Mouse (Mus musculus): Measurements from ENCODE around the gene Ankrd13b. TPM values are rescaled to one million over a fixed set of nuclear protein-coding genes. Genes with fewer than 3 reads are reported as not detected.
"Not testable (repeated sequence)": the region's sequence is repeated elsewhere in the genome, so short reads cannot be mapped to it uniquely, and the experiment has no call there.

The Ankrd13b gene
- 31.5 and 41.3 TPM in 2 replicates for polyA plus RNA-seq (2015; fragmentation: Nextera tagmentation; extraction: Ambion mirVana)

DNA sequence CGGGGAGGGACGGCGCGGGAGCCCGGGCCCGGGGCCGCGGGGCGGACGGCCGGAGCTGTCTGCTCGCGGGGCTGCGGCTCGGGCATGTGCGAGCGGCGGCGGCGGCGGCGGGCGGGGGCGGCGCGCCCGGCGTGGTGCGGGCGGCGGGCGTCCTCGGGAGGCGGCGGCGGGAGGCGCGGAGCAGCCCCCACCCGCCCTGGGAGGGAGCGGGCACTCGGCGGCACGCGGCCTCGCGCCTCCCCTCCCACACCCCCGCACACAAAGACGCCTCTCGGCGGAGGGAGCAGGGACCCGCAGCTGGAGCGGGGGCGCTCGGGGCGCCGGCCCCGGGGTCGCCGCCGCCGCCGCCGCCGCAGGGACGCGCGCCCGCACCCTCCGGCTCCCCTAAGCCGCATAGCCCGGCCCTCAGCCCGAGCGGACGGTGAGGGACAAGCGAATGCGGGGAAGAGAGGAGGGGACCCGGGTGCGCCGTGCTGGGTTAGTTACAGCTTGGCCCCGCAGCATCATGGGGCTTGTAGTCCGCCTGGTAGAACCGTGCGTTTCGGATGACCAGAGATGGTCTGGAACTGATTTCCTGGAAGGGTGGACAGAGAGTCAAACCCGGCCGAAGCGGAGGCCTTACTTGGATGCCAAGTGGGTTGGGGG lies at the start of gene Ankrd13b:
Gene Ankrd13b, minus strand, starts transcription at position 88 of the 645 bp plus-strand sequence.
- peak within 1 kb of the TSS; percentile 87 for H3K4me3 ChIP-seq (replicated peaks)
- WGBS, result under 1% methylated on average over 62 of the region's 87 CpGs

DNA sequence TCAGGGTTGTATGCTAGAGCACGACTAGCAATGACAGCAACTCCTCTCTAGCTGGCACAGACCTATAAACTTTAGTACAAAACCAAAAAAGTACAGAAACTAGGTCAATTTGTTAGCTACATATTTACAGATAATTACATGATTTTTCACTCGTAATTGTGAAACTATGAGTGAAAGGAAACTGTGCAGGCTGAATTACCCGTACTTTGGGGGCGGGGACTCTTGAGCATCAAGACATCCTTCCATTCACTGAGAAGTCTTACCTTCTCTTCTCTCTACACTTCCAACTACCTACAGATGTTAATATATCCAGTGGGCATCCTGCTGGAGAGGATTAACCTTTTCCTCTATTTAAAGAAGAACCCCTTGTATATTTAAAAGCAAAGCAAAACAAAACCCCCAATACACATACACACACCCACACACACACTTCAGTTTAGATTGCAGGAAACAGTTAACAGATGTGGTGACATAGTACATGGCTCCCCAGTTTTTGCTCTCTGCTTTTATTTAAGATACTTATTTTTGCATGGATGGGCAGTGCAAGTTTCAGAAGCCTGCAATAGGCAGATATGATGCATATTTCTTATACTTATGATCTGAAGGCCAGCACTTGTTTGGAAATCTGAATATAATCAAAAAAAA lies 42.8 kb upstream of the Ankrd13b start:
- Histone ChIP-seq H3K36me3 (peaks cover 8% of the 10 kb centered on the region), H3K4me2 (no peak overlapping the region), H3K4me1 (no peaks in the 10 kb centered on the region), H3K27me3 (replicated peaks) (no peaks in the 10 kb centered on the region), H3K27ac (replicated peaks) (no peak overlapping the region), H3K9ac (replicated peaks) (no peak overlapping the region), H3K4me3 (replicated peaks) (no peak overlapping the region), H3K9me3 (replicated peaks) (no peaks in the 10 kb centered on the region)
- 91% methylated on average over 4 of the region's 4 CpGs for WGBS
- no peak for ATAC-seq (ENCODE audit: low FRiP score)

More for the DNA sequence above, at the start of gene Ankrd13b:
- Histone ChIP-seq H3K4me2 (peak within 1 kb of the TSS; percentile 94), H3K9ac (replicated peaks) (peak within 1 kb of the TSS; percentile 93), H3K9me3 (replicated peaks) (no peaks in the 10 kb centered on the region), H3K4me1 (peaks cover 82% of the 10 kb centered on the region), H3K27ac (replicated peaks) (peak within 1 kb of the TSS; percentile 91), H3K36me3 (no peaks in the 10 kb centered on the region), H3K27me3 (replicated peaks) (no peaks in the 10 kb centered on the region)
- ATAC-seq (ENCODE audit: low FRiP score), result peak; percentile 74

DNA sequence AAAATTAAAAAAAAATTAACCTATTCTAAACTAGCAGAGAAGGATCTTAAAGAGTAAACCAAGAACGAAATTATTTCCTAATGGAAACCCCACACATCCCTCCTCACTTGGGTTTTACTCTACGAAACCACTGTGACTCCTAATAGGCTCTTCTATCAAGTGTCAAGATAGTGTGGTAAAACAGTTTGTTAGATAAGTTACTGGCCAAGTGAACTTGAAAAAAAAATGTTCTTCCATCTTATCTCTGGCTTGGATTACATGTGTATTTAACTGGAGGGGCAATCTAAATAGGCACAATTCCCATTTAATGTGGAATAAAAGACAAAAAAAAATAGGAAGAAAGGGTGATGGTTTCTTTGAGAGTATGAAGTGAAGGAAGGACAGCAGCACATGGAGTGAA lies 41.4 kb upstream of the Ankrd13b start:
- no peak overlapping the region for H3K9ac ChIP-seq (replicated peaks)
- no peaks in the 10 kb centered on the region for H3K4me1 ChIP-seq
- H3K4me3 ChIP-seq (replicated peaks), result no peak overlapping the region
- 94% methylated on average over 2 of the region's 2 CpGs for WGBS
- ATAC-seq (ENCODE audit: low FRiP score), result no peak
- no peak overlapping the region for H3K4me2 ChIP-seq
- no peaks in the 10 kb centered on the region for H3K27me3 ChIP-seq (replicated peaks)
- peaks cover 4% of the 10 kb centered on the region; the same call in 1 of the 2 replicates for H3K36me3 ChIP-seq
- no peaks in the 10 kb centered on the region for H3K9me3 ChIP-seq (replicated peaks)
- no peak overlapping the region for H3K27ac ChIP-seq (replicated peaks)

DNA sequence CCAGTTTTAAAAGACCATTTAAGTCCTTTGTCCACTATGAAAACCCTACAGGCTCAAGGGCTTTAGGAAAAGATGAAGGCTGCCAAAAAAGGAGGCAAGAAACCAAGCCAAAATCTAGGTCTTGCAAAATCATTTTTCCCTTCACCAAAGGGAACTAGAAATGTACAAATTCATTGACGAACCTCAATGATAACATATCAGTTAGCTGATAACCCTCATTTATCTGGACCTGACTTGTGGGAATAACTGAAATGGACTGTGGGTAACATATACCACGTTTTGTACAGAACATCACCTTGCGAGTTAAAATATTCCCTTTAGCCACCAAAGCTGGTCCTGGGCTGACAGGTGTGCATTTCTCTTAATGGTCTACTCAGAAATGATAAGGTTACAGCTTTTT lies 40.2 kb upstream of the Ankrd13b start:
- no peak overlapping the region for H3K27ac ChIP-seq (replicated peaks)
- no peak overlapping the region for H3K4me2 ChIP-seq
- no peak overlapping the region for H3K9ac ChIP-seq (replicated peaks)
- no peaks in the 10 kb centered on the region for H3K9me3 ChIP-seq (replicated peaks)
- no peaks in the 10 kb centered on the region for H3K4me1 ChIP-seq
- no peaks in the 10 kb centered on the region for H3K27me3 ChIP-seq (replicated peaks)
- WGBS, result 91% methylated on average over 3 of the region's 3 CpGs
- ATAC-seq (ENCODE audit: low FRiP score), result no peak
- no peak overlapping the region for H3K4me3 ChIP-seq (replicated peaks)
- no peaks in the 10 kb centered on the region for H3K36me3 ChIP-seq

DNA sequence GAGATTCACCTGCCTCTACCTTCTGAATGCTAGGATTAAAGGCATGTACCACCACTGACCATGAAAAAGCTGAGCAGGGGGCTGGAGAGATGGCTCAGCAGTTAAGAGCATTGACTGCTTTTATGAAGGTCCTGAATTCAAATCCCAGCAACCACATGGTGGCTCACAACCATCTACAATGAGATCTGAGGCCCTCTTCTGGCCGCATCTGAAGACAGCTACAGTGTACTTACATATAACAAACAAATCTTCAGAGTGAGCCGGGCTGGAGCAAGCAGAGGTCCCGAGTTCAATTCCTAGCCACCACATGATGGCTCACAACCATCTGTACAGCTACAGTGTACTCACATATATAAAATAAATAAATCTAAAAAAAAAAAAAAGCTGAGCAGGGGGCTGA lies 38.9 kb upstream of the Ankrd13b start:
- H3K27me3 ChIP-seq (replicated peaks); H3K4me3 ChIP-seq (replicated peaks); H3K4me1 ChIP-seq; H3K9me3 ChIP-seq (replicated peaks); H3K4me2 ChIP-seq; H3K9ac ChIP-seq (replicated peaks); ATAC-seq (ENCODE audit: low FRiP score); H3K27ac ChIP-seq (replicated peaks); H3K36me3 ChIP-seq: not testable (repeated sequence)
- 86% methylated on average over 3 of the region's 3 CpGs for WGBS

DNA sequence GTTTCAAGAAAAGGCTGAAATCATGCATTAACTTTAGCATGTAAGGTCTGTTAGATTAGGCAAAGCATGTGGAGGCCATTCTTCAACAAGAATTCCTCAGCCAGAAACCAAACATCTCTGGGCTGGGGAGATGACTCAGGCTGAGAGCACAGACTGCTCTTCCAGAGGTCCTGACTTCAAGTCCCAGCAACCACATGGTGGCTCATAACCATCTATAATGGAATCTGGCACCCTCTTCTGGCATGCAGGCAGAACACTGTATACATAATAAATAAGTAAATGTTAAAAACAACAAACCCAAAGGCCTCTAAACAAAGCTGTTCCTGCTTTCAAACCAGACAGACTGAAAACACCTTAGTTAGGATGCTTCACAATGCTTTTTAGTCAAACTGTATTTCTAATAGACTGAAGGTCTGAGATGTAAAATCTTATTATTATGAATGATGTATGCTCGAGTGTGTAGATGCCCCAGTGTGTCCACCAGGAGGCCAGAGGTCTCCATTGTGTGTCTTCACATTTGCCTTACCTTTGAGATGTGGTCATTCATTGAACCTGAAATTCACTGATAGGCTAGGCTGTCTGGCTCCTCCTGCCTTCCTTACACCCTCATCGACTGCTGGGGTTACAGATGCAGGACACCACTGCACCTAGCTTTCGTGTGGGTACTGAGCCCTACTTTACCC lies 36.5 kb upstream of the Ankrd13b start:
- no peak for ATAC-seq (ENCODE audit: low FRiP score)
- no peaks in the 10 kb centered on the region for H3K9me3 ChIP-seq (replicated peaks)
- no peaks in the 10 kb centered on the region for H3K27me3 ChIP-seq (replicated peaks)
- no peaks in the 10 kb centered on the region for H3K36me3 ChIP-seq
- no peak overlapping the region for H3K9ac ChIP-seq (replicated peaks)
- no peaks in the 10 kb centered on the region for H3K4me1 ChIP-seq
- no peak overlapping the region for H3K4me3 ChIP-seq (replicated peaks)
- WGBS, result 79% methylated on average over 3 of the region's 3 CpGs
- no peak overlapping the region for H3K4me2 ChIP-seq
- H3K27ac ChIP-seq (replicated peaks), result no peak overlapping the region

DNA sequence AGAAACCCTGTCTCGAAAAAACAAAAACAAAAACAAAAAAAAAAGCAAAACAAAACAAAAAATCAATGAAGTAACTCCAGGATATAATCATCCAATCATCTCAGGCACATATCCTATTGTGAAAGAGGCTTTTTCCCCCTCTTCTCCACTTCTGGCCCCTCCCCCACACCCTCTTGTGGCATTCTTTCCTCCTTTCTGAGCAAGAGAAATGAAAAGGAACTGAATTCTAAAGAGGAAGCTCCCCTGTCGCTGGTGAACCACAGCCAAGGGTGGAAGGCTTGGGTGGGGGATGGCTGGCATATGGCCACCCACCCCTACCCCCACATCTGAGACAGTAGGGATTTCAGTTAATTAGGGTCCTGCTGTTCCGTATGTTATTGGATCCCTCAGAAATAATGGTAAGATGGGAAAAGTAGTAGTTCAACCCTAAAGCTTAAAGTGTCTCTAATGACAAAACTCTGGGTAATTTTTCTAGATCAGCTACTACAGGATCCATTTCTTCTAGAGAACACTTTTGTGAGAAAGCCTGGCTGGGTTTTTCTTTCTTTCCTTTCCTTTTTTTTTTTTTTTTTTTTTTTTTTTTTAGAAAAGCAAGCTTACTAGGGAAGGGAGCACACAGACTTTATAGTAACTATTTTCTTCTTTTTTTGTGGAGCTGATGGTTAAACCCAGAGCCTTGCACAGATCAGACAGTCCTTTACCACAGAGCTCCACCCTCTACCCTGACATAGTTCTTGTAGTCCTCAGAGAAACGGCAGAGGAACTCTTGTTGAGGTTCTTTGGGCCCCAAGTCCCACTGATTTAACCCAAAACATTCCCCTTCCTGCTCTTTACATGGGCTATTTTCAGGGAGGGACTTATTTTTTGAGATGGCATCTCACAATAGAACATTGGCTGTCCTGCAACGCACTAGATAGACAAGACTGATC lies 31.4 kb upstream of the Ankrd13b start:
- Histone ChIP-seq H3K27me3 (replicated peaks) (peaks cover 15% of the 10 kb centered on the region), H3K4me3 (replicated peaks) (no peak overlapping the region), H3K36me3 (no peaks in the 10 kb centered on the region), H3K4me1 (peaks cover 7% of the 10 kb centered on the region), H3K9ac (replicated peaks) (no peak overlapping the region), H3K9me3 (replicated peaks) (no peaks in the 10 kb centered on the region), H3K27ac (replicated peaks) (no peak overlapping the region), H3K4me2 (no peak overlapping the region)
- no peak for ATAC-seq (ENCODE audit: low FRiP score)
- WGBS, result 51% methylated on average over 5 of the region's 5 CpGs

DNA sequence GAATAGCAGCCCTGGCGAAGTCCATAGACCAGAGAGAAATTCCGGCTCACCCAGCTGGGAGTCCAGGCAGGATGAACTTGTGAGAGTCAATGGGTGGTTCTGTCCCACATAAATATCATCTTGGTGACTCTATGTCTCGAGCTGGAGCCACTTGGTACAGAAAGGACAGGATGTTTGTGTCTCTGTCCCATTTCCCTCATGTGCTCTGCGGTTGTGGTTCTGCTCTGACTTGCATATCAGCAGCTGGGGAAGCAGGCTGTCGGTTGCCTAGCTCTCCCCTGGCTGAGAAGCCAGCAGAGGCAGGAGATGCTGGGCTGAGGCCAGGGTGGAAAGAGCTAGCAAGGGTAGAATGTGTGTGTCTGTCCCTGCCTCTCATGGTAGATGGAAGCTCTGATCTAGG lies 29.6 kb upstream of the Ankrd13b start, which contains the start of gene Gm10392:
Gene Gm10392, minus strand, starts transcription at position 156 of the 400 bp plus-strand sequence.
- no peak within 1 kb of the TSS for H3K9ac ChIP-seq (replicated peaks)
- H3K9me3 ChIP-seq (replicated peaks), result no peaks in the 10 kb centered on the region
- no peak within 1 kb of the TSS for H3K4me3 ChIP-seq (replicated peaks)
- no peaks in the 10 kb centered on the region for H3K36me3 ChIP-seq
- H3K27ac ChIP-seq (replicated peaks), result no peak within 1 kb of the TSS
- peaks cover 25% of the 10 kb centered on the region for H3K4me1 ChIP-seq
- ATAC-seq (ENCODE audit: low FRiP score), result no peak
- no peak within 1 kb of the TSS for H3K4me2 ChIP-seq
- peaks cover 33% of the 10 kb centered on the region for H3K27me3 ChIP-seq (replicated peaks)
- 61% methylated on average over 5 of the region's 5 CpGs for WGBS

DNA sequence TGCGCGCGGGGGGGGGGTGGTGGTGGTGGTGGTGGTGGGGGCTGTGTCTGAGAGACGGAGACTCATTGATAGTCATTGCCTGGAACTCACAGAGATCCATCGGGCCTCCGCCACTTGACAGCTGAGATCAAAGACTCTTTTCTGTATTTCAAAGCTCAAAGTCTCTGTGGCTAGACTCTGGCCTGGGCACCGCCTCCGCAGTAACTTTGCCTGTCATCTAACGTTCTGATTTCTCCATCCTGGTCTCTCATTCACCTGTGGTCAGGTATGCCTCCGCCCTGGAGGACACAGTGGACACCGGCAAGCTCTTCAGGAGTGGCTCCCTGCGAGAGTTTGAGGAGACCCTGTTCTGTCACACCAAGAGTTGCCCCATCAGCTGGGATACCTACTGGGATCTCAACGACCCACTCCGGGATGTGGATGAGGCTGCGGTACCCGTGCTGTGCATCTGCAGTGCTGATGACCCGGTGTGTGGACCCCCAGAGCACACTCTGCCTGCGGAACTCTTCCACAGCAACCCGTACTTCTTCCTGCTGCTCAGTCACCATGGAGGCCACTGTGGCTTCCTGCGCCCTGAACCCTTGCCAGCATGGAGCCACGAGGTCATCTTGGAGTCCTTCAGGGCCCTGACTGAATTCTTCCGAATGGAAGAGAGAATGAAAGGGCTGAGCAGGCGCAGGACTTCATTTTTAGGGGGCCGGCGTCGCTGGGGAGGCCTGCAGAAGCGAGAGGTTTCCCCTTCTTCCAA lies 28.7 kb upstream of the Ankrd13b start:
- H3K4me2 ChIP-seq, result no peak overlapping the region
- H3K9ac ChIP-seq (replicated peaks), result no peak overlapping the region
- peaks cover 32% of the 10 kb centered on the region for H3K4me1 ChIP-seq
- H3K27me3 ChIP-seq (replicated peaks), result peaks cover 38% of the 10 kb centered on the region
- no peak for ATAC-seq (ENCODE audit: low FRiP score)
- WGBS, result 77% methylated on average over 27 of the region's 27 CpGs
- H3K9me3 ChIP-seq (replicated peaks), result no peaks in the 10 kb centered on the region
- no peak overlapping the region for H3K4me3 ChIP-seq (replicated peaks)
- H3K36me3 ChIP-seq, result no peaks in the 10 kb centered on the region
- H3K27ac ChIP-seq (replicated peaks), result no peak overlapping the region

DNA sequence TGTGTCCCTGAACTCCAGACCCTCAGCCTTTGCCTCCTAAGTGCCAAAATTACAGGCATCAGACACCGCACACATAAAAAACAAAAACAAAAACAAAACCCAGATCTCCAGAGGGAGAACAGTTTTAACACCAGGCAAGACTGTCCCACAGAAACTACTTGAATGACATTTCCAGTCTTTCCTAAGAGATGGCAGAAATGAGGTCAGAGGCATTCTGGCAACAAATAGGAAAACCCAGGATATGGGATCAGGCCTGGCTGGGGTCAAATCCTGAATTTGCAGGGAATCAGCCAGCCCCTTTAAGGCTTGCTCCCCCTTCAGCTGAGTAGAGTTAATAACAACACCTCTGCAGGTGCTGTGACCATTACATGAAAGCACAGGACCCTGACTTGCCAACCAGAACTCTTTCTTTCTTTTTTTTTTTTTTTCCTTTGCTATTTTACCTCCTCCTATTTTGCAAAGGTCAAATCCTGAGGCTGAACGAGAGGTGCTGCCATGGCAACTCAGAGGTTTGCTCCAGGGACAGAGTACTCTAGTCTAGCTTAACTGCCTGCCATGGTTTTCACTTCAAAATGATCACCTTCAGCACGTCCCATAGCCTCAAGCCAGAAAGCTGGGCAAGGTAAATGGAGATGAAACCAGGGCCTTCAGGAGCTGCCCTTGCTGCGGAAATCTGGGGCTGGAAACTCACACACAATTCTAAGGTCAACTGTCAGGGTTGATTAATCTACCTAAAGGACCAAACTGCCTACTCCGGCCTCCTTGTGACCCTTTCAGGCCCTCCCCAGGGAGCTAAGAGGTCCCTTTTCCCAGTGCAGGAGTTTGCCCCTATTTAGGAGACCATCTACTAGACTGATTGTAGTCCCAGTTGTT lies 27.3 kb upstream of the Ankrd13b start:
- Histone ChIP-seq H3K27ac (replicated peaks) (no peak overlapping the region), H3K9me3 (replicated peaks) (no peaks in the 10 kb centered on the region), H3K9ac (replicated peaks) (no peak overlapping the region), H3K4me2 (no peak overlapping the region), H3K36me3 (no peaks in the 10 kb centered on the region), H3K27me3 (replicated peaks) (peaks cover 38% of the 10 kb centered on the region), H3K4me1 (peaks cover 41% of the 10 kb centered on the region), H3K4me3 (replicated peaks) (no peak overlapping the region)
- ATAC-seq (ENCODE audit: low FRiP score), result no peak
- WGBS, result 45% methylated on average over 5 of the region's 5 CpGs
